Mouse (Mus musculus): Measurements from ENCODE around the gene Pgm5.

DNA sequence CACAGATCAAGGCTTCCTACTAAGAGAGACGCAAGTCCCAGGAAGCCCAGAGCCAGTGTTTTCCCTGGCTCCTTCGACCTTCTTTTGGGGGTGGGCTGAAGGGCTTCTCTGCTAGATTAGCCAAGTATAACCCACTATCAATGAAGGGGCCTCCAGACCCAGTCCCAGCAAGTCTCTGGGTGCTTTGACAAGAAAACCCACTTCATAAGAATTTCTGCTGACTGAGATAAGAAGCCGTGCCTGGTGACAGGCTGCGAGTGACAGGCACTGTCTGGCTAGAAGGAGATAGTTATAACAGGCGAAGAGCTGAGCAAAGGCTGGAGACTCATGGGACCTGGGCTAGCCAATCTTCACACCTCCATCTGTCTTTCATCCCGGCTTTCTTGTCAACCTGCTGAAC is 67.3 kb downstream of the Pgm5 start:
- TF ChIP-seq CTCF (IDR thresholded peaks at IDR 0.05; ENCODE audit: low read depth, low read length) = no peak
- TF ChIP-seq EP300 (IDR thresholded peaks at IDR 0.05; ENCODE audit: insufficient read depth, low read depth, low read length) = no peak

Data from ES-Bruce4 (cell line).